Mouse (Mus musculus) midbrain, embryonic 15.5 days (tissue): ENCODE measurements around the gene Crmp1. TPM values are rescaled to one million over a fixed set of nuclear protein-coding genes. Genes with fewer than 3 reads are reported as not detected.

Experiments
- ATAC-seq: fragments of 200-750 bp; cut with Nextera tagmentation; replicated peaks from 2 replicates; pipeline ENCODE4 v1.8.0; 2017; ENCODE audit warnings: moderate TSS enrichment
- H3K27ac ChIP-seq: fragments of 300-500 bp; sonication (generic); 2 replicates; pipeline ENCODE4 v1.5.1; 2015; ENCODE audit warnings: mild to moderate bottlenecking, inconsistent platforms
- H3K27me3 ChIP-seq: fragments of 300-500 bp; sonication (generic); replicated peaks from 2 replicates; pipeline ENCODE4 v1.6.1; 2015; ENCODE audit warnings: inconsistent platforms
- H3K36me3 ChIP-seq: fragments of 300-500 bp; sonication (generic); replicated peaks from 2 replicates; pipeline ENCODE4 v1.6.1; 2015; ENCODE audit warnings: inconsistent platforms
- H3K4me1 ChIP-seq: fragments of 300-500 bp; sonication (generic); 2 replicates; pipeline ENCODE4 v1.6.1; 2015; ENCODE audit warnings: inconsistent platforms
- H3K4me2 ChIP-seq: fragments of 300-500 bp; sonication (generic); 2 replicates; pipeline ENCODE4 v1.6.1; 2015; ENCODE audit warnings: inconsistent platforms, mild to moderate bottlenecking, moderate library complexity
- H3K4me3 ChIP-seq: fragments of 300-500 bp; sonication (generic); 2 replicates; pipeline ENCODE4 v1.5.1; 2015; ENCODE audit warnings: mild to moderate bottlenecking, inconsistent platforms
- H3K9ac ChIP-seq: fragments of 300-500 bp; sonication (generic); 2 replicates; pipeline ENCODE4 v1.6.1; 2015; ENCODE audit warnings: mild to moderate bottlenecking, inconsistent platforms
- H3K9me3 ChIP-seq: fragments of 300-500 bp; sonication (generic); 2 replicates; pipeline ENCODE4 v1.6.1; 2016; ENCODE audit warnings: inconsistent platforms
- WGBS: fragments of 180-500 bp; shearing (Covaris S2); methylation state at CpG from one replicate; pipeline ENCODE4 v1.1.7; 2015; ENCODE audit warnings: mixed read lengths; 5-methylcytosine and 5-hydroxymethylcytosine counted together
- polyA plus RNA-seq: library from polyadenylated mRNA; unstranded; fragments of >200 nt; fragmentation: Nextera tagmentation; extraction: Ambion mirVana; gene quantifications from 2 replicates; pipeline ENCODE4 v1.2.1, GENCODE M21; 2015

Crmp1 gene
- polyA plus RNA-seq, 1 experiment from 2014 or later: 977 TPM

DNA sequence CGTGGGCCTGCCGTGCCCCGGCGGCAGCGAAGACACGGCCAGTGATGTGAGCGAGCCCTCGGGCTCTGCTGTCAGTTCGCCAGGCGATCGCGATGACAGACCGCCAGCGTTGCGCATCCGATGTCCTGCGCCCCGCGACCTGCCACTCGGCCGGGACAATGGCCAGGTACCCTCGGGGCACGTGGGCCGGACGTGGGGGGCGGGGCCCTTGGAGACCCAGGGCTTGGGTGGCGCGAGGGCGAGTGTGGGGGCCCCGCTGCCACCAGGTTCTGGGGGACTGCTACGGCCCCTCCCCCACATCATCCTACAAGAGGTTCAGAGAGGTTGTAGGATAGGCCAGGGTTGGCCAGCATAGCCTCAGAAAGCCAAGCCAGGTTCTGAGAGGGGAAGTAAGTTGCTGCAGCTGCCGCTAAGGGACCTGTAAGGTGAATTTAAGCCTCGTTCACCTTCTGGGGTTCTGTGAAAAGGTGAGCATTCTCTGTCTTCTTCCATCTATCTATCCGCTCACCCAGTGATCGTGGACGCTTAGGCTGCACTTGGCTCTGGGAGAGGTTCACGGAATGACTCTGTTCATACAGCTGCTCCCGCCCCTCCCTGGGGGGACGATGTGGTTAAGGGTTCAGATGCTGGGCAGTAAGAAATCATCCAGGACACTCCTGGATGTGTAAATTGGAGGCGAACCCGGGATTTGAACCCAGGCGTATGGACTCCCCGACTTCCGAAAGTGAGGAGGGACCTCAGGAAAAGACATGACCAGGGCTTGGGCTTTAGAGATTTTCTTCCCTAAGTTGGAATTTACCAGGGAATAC is 824 bp downstream of the Crmp1 start:
- H3K9me3 ChIP-seq: no peaks in the 10 kb centered on the region
- peaks cover 44% of the 10 kb centered on the region for H3K4me1 ChIP-seq
- no peaks in the 10 kb centered on the region for H3K36me3 ChIP-seq
- peak overlapping the region; percentile 89 for H3K9ac ChIP-seq
- no peak for ATAC-seq
- H3K4me2 ChIP-seq: peak overlapping the region; percentile 88
- H3K4me3 ChIP-seq: peak overlapping the region; percentile 85
- 10% methylated on average over 44 of the region's 44 CpGs for WGBS
- H3K27me3 ChIP-seq: 0 out of 2 replicates have a peak, but pooled peaks cover 3% of the 10 kb centered on the region
- peak overlapping the region; percentile 98 for H3K27ac ChIP-seq

- Histone ChIP-seq H3K9ac (peak overlapping the region; percentile 89), H3K4me3 (peak overlapping the region; percentile 85), H3K4me2 (peak overlapping the region; percentile 88), H3K27me3 (0 out of 2 replicates have a peak, but pooled peaks cover 3% of the 10 kb centered on the region), H3K27ac (peak overlapping the region; percentile 98), H3K36me3 (no peaks in the 10 kb centered on the region), H3K9me3 (no peaks in the 10 kb centered on the region), H3K4me1 (peaks cover 52% of the 10 kb centered on the region)
- 2% methylated on average over 19 of the region's 19 CpGs for WGBS
- no peak for ATAC-seq
Measured at GRCm38 (mm10) chr5:37243169-37243886, 1.6 kb downstream of the Crmp1 start.

- peak overlapping the region; percentile 85 for H3K4me3 ChIP-seq
Measured at GRCm38 (mm10) chr5:37244161-37244560, 2.4 kb downstream of the Crmp1 start.

GRCm38 (mm10) chr5:37244666-37245242 is 3.0 kb downstream of the Crmp1 start:
- Histone ChIP-seq H3K9me3 (no peaks in the 10 kb centered on the region), H3K27me3 (no peaks in the 10 kb centered on the region), H3K36me3 (no peaks in the 10 kb centered on the region), H3K9ac (peak overlapping the region; percentile 89), H3K4me2 (peak overlapping the region; percentile 88), H3K4me3 (peak overlapping the region; percentile 85), H3K4me1 (peaks cover 66% of the 10 kb centered on the region), H3K27ac (peak overlapping the region; percentile 98)
- no peak for ATAC-seq
- WGBS: 43% methylated on average over 9 of the region's 9 CpGs

More at GRCm38 (mm10) chr5:37244161-37244560, 2.4 kb downstream of the Crmp1 start:
- Histone ChIP-seq H3K27ac (peak overlapping the region; percentile 98), H3K27me3 (0 out of 2 replicates have a peak, but pooled peaks cover 3% of the 10 kb centered on the region), H3K4me1 (peaks cover 60% of the 10 kb centered on the region), H3K36me3 (no peaks in the 10 kb centered on the region), H3K4me2 (peak overlapping the region; percentile 88), H3K9ac (peak overlapping the region; percentile 89), H3K9me3 (no peaks in the 10 kb centered on the region)
- ATAC-seq: peak; percentile 24
- WGBS: 1% methylated on average over 13 of the region's 13 CpGs

DNA sequence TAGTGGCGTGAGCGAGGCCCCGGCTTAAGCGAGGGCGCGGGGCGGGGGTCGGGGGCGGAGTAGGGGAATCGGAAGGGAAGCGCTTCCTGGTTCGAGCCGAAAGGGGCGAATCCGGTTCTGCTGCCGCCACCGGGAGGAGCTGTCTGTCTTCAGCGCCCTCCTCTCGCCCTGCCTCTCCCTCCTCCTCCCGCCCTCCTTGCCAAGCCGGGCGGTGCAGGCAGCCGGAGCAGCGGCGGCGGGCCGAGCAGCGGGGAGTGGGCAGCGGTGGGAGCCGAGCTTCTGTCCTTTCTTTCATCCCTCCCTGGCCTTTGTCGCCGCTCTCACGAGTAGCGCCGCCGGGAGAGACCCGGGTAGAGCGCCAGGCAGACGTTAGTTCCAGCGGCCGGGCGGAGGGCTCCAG is 3.9 kb downstream of the Crmp1 start:
- under 1% methylated on average over 41 of the region's 42 CpGs for WGBS
- H3K9me3 ChIP-seq: no peaks in the 10 kb centered on the region
- no peaks in the 10 kb centered on the region for H3K27me3 ChIP-seq
- peak overlapping the region; percentile 85 for H3K4me3 ChIP-seq
- H3K36me3 ChIP-seq: no peaks in the 10 kb centered on the region
- peak; percentile 67 for ATAC-seq
- peak overlapping the region; percentile 89 for H3K9ac ChIP-seq
- peak overlapping the region; percentile 98 for H3K27ac ChIP-seq
- peak overlapping the region; percentile 88 for H3K4me2 ChIP-seq
- peaks cover 75% of the 10 kb centered on the region for H3K4me1 ChIP-seq

DNA sequence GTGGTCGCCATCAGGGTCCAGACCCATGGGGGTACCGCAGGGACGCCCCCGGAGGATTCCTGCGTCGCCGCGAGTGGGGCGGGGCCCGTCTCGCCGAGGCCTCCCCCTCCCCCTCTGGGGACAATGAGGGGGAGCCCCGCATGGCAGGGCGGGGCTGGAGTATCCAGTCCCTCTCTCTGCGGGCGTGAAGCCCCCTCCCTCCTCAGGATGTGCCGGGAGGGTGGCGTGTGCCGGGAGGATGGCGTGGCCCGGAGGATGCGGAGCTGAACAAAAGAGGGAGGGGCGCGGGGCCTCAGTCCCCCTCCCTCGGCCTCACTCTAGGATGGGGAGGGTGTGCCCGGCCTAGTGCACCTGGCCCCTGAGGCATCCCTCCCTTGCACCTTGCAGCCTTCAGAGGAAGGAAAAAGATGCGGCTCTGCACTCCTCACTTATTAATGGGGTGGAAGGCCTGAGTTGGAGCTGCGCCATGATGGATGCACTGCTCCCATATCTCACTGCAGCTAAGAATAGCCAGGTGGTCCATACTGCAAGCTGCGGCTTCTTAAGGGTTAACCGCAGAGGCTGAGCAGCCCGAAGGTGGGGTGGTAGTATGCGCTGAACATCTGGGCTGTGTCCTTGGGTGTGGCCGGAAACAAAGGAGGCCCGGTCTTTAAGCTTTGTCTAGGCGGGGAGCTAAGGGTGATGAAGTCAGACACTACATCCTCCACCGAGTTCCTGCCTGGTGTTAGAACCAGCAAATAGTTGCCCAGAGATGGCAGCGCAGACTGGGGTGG is 4.6 kb downstream of the Crmp1 start:
- Histone ChIP-seq H3K9me3 (no peaks in the 10 kb centered on the region), H3K9ac (peak overlapping the region; percentile 89), H3K4me2 (peak overlapping the region; percentile 88), H3K27me3 (no peaks in the 10 kb centered on the region), H3K4me3 (peak overlapping the region; percentile 85), H3K4me1 (peaks cover 77% of the 10 kb centered on the region), H3K27ac (peak overlapping the region; percentile 98), H3K36me3 (no peaks in the 10 kb centered on the region)
- ATAC-seq: peak; percentile 34
- WGBS: under 1% methylated on average over 29 of the region's 37 CpGs

GRCm38 (mm10) chr5:37247456-37247855 is 5.7 kb downstream of the Crmp1 start:
- H3K4me1 ChIP-seq: peaks cover 82% of the 10 kb centered on the region
- peak overlapping the region; percentile 61 for H3K9ac ChIP-seq
- no peaks in the 10 kb centered on the region for H3K27me3 ChIP-seq
- peak overlapping the region; percentile 85 for H3K4me3 ChIP-seq
- no peak for ATAC-seq
- no peaks in the 10 kb centered on the region for H3K9me3 ChIP-seq
- H3K4me2 ChIP-seq: peak overlapping the region; percentile 88
- peak overlapping the region; percentile 98 for H3K27ac ChIP-seq
- no peaks in the 10 kb centered on the region; the same call in 1 of the 2 replicates for H3K36me3 ChIP-seq
- WGBS: 21% methylated on average over 4 of the region's 4 CpGs

DNA sequence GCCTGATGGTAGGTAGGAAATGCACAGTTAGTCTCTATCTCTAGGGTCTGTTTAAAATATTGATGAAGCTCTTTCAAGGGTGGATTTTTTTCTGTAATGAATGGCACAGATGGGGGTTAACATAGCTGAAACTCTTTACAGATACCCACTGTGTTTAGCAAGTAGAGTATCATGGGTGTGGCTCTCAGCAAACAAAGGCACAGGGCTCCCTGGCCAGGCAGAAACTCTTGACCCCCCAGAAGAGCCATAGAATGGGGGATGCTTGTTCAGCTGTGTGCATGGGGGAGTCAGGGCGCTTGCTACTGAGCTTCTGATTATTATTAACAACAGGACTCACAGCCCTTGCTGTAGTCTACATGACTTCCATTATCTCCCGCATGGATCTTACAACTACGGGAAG is 7.1 kb downstream of the Crmp1 start:
- H3K4me3 ChIP-seq: peak overlapping the region; percentile 85
- H3K9ac ChIP-seq: peak overlapping the region; percentile 61; the same call in 1 of the 2 replicates
- no peaks in the 10 kb centered on the region for H3K27me3 ChIP-seq
- ATAC-seq: no peak
- no peaks in the 10 kb centered on the region; the same call in 1 of the 2 replicates for H3K36me3 ChIP-seq
- WGBS: 54% methylated on average over 3 of the region's 3 CpGs
- H3K4me1 ChIP-seq: peaks cover 74% of the 10 kb centered on the region
- H3K9me3 ChIP-seq: no peaks in the 10 kb centered on the region
- 0 out of 2 replicates have a peak overlapping the region, but pooled peaks have one; percentile 98 for H3K27ac ChIP-seq
- H3K4me2 ChIP-seq: peak overlapping the region; percentile 88

GRCm38 (mm10) chr5:37251596-37251995 is 9.9 kb downstream of the Crmp1 start:
- H3K36me3 ChIP-seq: no peaks in the 10 kb centered on the region; the same call in 1 of the 2 replicates
- no peak for ATAC-seq
- 72% methylated on average over 3 of the region's 3 CpGs for WGBS
- no peak overlapping the region for H3K4me2 ChIP-seq
- no peak overlapping the region for H3K9ac ChIP-seq
- H3K27me3 ChIP-seq: no peaks in the 10 kb centered on the region
- H3K4me1 ChIP-seq: peaks cover 80% of the 10 kb centered on the region
- no peaks in the 10 kb centered on the region for H3K9me3 ChIP-seq
- H3K4me3 ChIP-seq: no peak overlapping the region
- H3K27ac ChIP-seq: no peak overlapping the region

DNA sequence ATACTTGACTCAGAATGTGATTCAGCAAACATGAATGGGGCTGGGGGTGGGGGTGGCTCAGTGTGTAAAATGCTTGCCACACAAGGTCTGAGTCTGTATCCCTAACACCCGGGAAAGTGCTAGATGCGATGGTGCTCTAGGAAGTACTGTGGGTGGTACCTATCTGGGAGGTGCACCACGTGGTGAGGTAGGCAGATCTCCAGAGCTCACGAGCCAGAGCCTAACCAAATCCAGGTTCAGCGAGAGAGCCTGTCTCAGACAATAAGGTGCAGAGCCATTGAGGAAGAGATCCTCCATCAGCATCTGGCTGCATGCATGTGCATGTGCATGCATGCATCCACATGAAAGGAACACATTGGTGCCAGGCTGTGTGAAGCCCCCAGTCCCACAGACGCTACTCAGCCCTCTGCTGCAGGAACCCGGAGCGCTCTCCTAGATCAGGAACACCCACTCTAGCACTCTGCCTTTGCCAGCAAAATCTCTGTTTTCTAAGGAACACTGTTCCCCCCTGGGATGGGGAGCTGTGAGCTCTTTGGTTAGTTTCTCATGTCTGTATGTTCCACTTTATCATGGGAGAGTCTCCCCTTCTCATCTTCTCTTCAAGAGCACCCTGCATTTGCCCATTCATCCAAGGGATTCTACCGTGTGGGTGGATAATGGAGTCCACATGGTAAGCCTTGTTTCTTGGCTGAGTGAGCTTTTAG is 10.5 kb downstream of the Crmp1 start:
- no peak for ATAC-seq
- Histone ChIP-seq H3K4me2 (no peak overlapping the region), H3K4me3 (no peak overlapping the region), H3K27ac (no peak overlapping the region), H3K9me3 (no peaks in the 10 kb centered on the region), H3K4me1 (peaks cover 87% of the 10 kb centered on the region), H3K36me3 (no peaks in the 10 kb centered on the region; the same call in 1 of the 2 replicates), H3K9ac (no peak overlapping the region), H3K27me3 (no peaks in the 10 kb centered on the region)
- 80% methylated on average over 9 of the region's 9 CpGs for WGBS

- no peak overlapping the region for H3K9ac ChIP-seq
- no peak for ATAC-seq
- WGBS: 82% methylated on average over 4 of the region's 4 CpGs
- H3K4me3 ChIP-seq: no peak overlapping the region
- no peaks in the 10 kb centered on the region; the same call in 1 of the 2 replicates for H3K36me3 ChIP-seq
- peaks cover 87% of the 10 kb centered on the region for H3K4me1 ChIP-seq
- no peak overlapping the region for H3K4me2 ChIP-seq
- no peaks in the 10 kb centered on the region for H3K27me3 ChIP-seq
- H3K27ac ChIP-seq: no peak overlapping the region
- H3K9me3 ChIP-seq: no peaks in the 10 kb centered on the region
Measured at GRCm38 (mm10) chr5:37254523-37254922, 12.8 kb downstream of the Crmp1 start.
